Mouse (Mus musculus) MEL (cell line): ENCODE data around the gene Pik3c2b. TPM values are rescaled to one million over a fixed set of nuclear protein-coding genes. Genes with fewer than 3 reads are reported as not detected.

Experiments
- DNase-seq: peaks from one replicate; pipeline ENCODE4 v3.0.0; 2011; ENCODE audit warnings: low read depth, low spot score
- H3K27ac ChIP-seq: 2 replicates; pipeline ENCODE4 v1.5.1; 2012; ENCODE audit warnings: low read depth, mild to moderate bottlenecking, control low read depth, low read length, moderate library complexity; ENCODE audit not compliant: control insufficient read depth
- H3K27me3 ChIP-seq, 2 experiments: fragments of 150-350 bp in 1 of 2; sonication (generic) in 1 of 2; 2 replicates each; pipeline ENCODE4 v1.6.1; 2012; ENCODE audit warnings: low read length in 2 of 2, mild to moderate bottlenecking in 2 of 2, improper control_type of control experiment in 1 of 2, moderate library complexity in 1 of 2; ENCODE audit not compliant: insufficient read depth in 2 of 2, control insufficient read depth in 1 of 2
- H3K36me3 ChIP-seq, 2 experiments: 2 replicates each; pipeline ENCODE4 v1.6.1; 2012 to 2014; ENCODE audit warnings: low read length in 2 of 2, improper control_type of control experiment in 1 of 2, inconsistent platforms in 1 of 2, mild to moderate bottlenecking in 1 of 2; ENCODE audit not compliant: insufficient read depth in 2 of 2, control insufficient read depth in 1 of 2
- H3K4me1 ChIP-seq, 2 experiments: fragments of 150-350 bp in 1 of 2; sonication (generic) in 1 of 2; 2 replicates each; pipeline ENCODE4 v1.6.1; 2012; ENCODE audit warnings: low read length in 2 of 2, improper control_type of control experiment in 1 of 2, mild to moderate bottlenecking in 1 of 2; ENCODE audit not compliant: insufficient read depth in 2 of 2, control insufficient read depth in 1 of 2
- H3K4me3 ChIP-seq, 2 experiments: fragments of 150-350 bp in 1 of 2; sonication (generic) in 1 of 2; 2 replicates each; pipeline ENCODE4 v1.5.1; 2012; ENCODE audit warnings: low read depth in 2 of 2, low read length in 2 of 2, mild to moderate bottlenecking in 2 of 2, moderate library complexity in 2 of 2, control low read depth in 1 of 2, improper control_type of control experiment in 1 of 2; ENCODE audit not compliant: control insufficient read depth in 1 of 2, insufficient read depth in 1 of 2
- H3K79me2 ChIP-seq: 2 replicates; pipeline ENCODE4 v1.6.1; 2012; ENCODE audit warnings: mild to moderate bottlenecking, low read length, moderate library complexity; ENCODE audit not compliant: control insufficient read depth, poor library complexity, insufficient read depth
- H3K9ac ChIP-seq: 2 replicates; pipeline ENCODE4 v1.6.1; 2012; ENCODE audit warnings: low read depth, mild to moderate bottlenecking, control low read depth, low read length, moderate library complexity; ENCODE audit not compliant: control insufficient read depth, poor library complexity, severe bottlenecking
- H3K9me3 ChIP-seq: fragments of 150-350 bp; sonication (generic); replicated peaks from 2 replicates; pipeline ENCODE4 v1.6.1; 2012; ENCODE audit warnings: mild to moderate bottlenecking, low read length, improper control_type of control experiment, moderate library complexity; ENCODE audit not compliant: insufficient read depth
- CHD1 ChIP-seq: IDR thresholded peaks from 2 replicates; pipeline ENCODE4 v1.6.1; 2012; ENCODE audit warnings: low read depth, mild to moderate bottlenecking, inconsistent platforms, low read length, improper control_type of control experiment
- CTCF ChIP-seq, 3 experiments: IDR thresholded peaks in 2 of 3; conservative IDR thresholded peaks in 1 of 3; 2 replicates each; pipeline ENCODE4 v1.5.1; 2011 to 2012; ENCODE audit warnings: low read length in 3 of 3, low read depth in 2 of 3, mild to moderate bottlenecking in 2 of 3, improper control_type of control experiment in 1 of 3, inconsistent platforms in 1 of 3, mixed read lengths in 1 of 3, moderate library complexity in 1 of 3; ENCODE audit not compliant: control insufficient read depth in 1 of 3, insufficient read depth in 1 of 3, poor library complexity in 1 of 3, severe bottlenecking in 1 of 3
- ELF1 ChIP-seq: IDR thresholded peaks from 2 replicates; pipeline ENCODE4 v1.6.1; 2014; ENCODE audit warnings: low read depth, mild to moderate bottlenecking, inconsistent platforms, low read length, improper control_type of control experiment, moderate library complexity
- EP300 ChIP-seq, 2 experiments: IDR thresholded peaks; 2 replicates each; pipeline ENCODE4 v1.6.1; 2011; ENCODE audit warnings: improper control_type of control experiment in 2 of 2, low read length in 2 of 2, low read depth in 1 of 2, mild to moderate bottlenecking in 1 of 2
- ETS1 ChIP-seq: IDR thresholded peaks from 2 replicates; pipeline ENCODE4 v1.6.1; 2012; ENCODE audit warnings: low read depth, mild to moderate bottlenecking, inconsistent platforms, low read length, improper control_type of control experiment, moderate library complexity
- GABPA ChIP-seq: IDR thresholded peaks from 2 replicates; pipeline ENCODE4 v1.6.1; 2012; ENCODE audit warnings: low read depth, mild to moderate bottlenecking, inconsistent platforms, low read length, improper control_type of control experiment, moderate library complexity
- GATA1 ChIP-seq: IDR thresholded peaks from 2 replicates; pipeline ENCODE4 v1.6.1; 2011; ENCODE audit warnings: low read depth, low read length, improper control_type of control experiment
- HCFC1 ChIP-seq: IDR thresholded peaks from 2 replicates; pipeline ENCODE4 v1.6.1; 2012; ENCODE audit warnings: low read depth, mild to moderate bottlenecking, inconsistent platforms, low read length, improper control_type of control experiment, moderate library complexity
- MAFK ChIP-seq: IDR thresholded peaks from 2 replicates; pipeline ENCODE4 v1.6.1; 2011; ENCODE audit warnings: low read depth, mild to moderate bottlenecking, low read length, improper control_type of control experiment, borderline replicate concordance
- MAX ChIP-seq: IDR thresholded peaks from 2 replicates; pipeline ENCODE4 v1.6.1; 2011; ENCODE audit warnings: low read length, improper control_type of control experiment
- MXI1 ChIP-seq: IDR thresholded peaks from 2 replicates; pipeline ENCODE4 v1.6.1; 2011; ENCODE audit warnings: mild to moderate bottlenecking, low read depth, low read length, improper control_type of control experiment
- MYC ChIP-seq: IDR thresholded peaks from 2 replicates; pipeline ENCODE4 v1.6.1; 2011; ENCODE audit warnings: low read depth, mild to moderate bottlenecking, low read length, improper control_type of control experiment, moderate library complexity
- NELFE ChIP-seq: IDR thresholded peaks from 2 replicates; pipeline ENCODE4 v1.6.1; 2011; ENCODE audit warnings: low read depth, low read length, improper control_type of control experiment
- NRF1 ChIP-seq: IDR thresholded peaks from 2 replicates; pipeline ENCODE4 v1.6.1; 2014; ENCODE audit warnings: low read depth, mild to moderate bottlenecking, inconsistent platforms, low read length, improper control_type of control experiment, moderate library complexity; ENCODE audit not compliant: poor library complexity, insufficient read depth, severe bottlenecking
- POLR2A ChIP-seq, 2 experiments: IDR thresholded peaks; 2 replicates each; pipeline ENCODE4 v1.6.1; 2011 to 2012; ENCODE audit warnings: low read length in 2 of 2, mild to moderate bottlenecking in 2 of 2, control low read depth in 1 of 2, improper control_type of control experiment in 1 of 2, low read depth in 1 of 2, moderate library complexity in 1 of 2; ENCODE audit not compliant: control insufficient read depth in 1 of 2, insufficient read depth in 1 of 2, poor library complexity in 1 of 2
- POLR2AphosphoS5 ChIP-seq: IDR thresholded peaks from 2 replicates; pipeline ENCODE4 v1.6.1; 2012; ENCODE audit warnings: low read depth, borderline replicate concordance, mild to moderate bottlenecking, inconsistent platforms, low read length, moderate library complexity, mixed read lengths
- RCOR1 ChIP-seq: IDR thresholded peaks from 2 replicates; pipeline ENCODE4 v1.6.1; 2012; ENCODE audit warnings: low read depth, mild to moderate bottlenecking, inconsistent platforms, low read length, improper control_type of control experiment
- SIN3A ChIP-seq: IDR thresholded peaks from 2 replicates; pipeline ENCODE4 v1.6.1; 2012; ENCODE audit warnings: low read length, improper control_type of control experiment, inconsistent platforms
- TAL1 ChIP-seq: IDR thresholded peaks from 2 replicates; pipeline ENCODE4 v1.6.1; 2012; ENCODE audit warnings: mild to moderate bottlenecking, inconsistent platforms, low read length, moderate library complexity, mixed read lengths
- TBP ChIP-seq: IDR thresholded peaks from 2 replicates; pipeline ENCODE4 v1.8.0; 2011; ENCODE audit warnings: low read depth, low read length, improper control_type of control experiment
- TCF12 ChIP-seq: IDR thresholded peaks from 2 replicates; pipeline ENCODE4 v1.6.1; 2014; ENCODE audit warnings: low read depth, mild to moderate bottlenecking, inconsistent platforms, low read length, improper control_type of control experiment, moderate library complexity
- UBTF ChIP-seq: IDR thresholded peaks from 2 replicates; pipeline ENCODE4 v1.6.1; 2012; ENCODE audit warnings: low read depth, mild to moderate bottlenecking, inconsistent platforms, low read length, improper control_type of control experiment, moderate library complexity, borderline replicate concordance; ENCODE audit not compliant: insufficient read depth
- ZKSCAN1 ChIP-seq: IDR thresholded peaks from 2 replicates; pipeline ENCODE4 v1.6.1; 2012; ENCODE audit warnings: low read depth, mild to moderate bottlenecking, inconsistent platforms, low read length, improper control_type of control experiment, moderate library complexity
- ZMIZ1 ChIP-seq: IDR thresholded peaks from 2 replicates; pipeline ENCODE4 v1.6.1; 2012; ENCODE audit warnings: low read depth, mild to moderate bottlenecking, inconsistent platforms, low read length, improper control_type of control experiment, moderate library complexity
- ZNF384 ChIP-seq: IDR thresholded peaks from 2 replicates; pipeline ENCODE4 v1.6.1; 2012; ENCODE audit warnings: low read depth, mild to moderate bottlenecking, inconsistent platforms, low read length, improper control_type of control experiment
- polyA plus RNA-seq, 2 experiments: library from polyadenylated mRNA; stranded (reverse) in 1 of 2; unstranded in 1 of 2; fragments of >175 nt in 1 of 2; fragments of >200 nt in 1 of 2; gene quantifications; 2 replicates each; pipeline versions ENCODE4 v1.2.1 to v1.2.4; 2012; ENCODE audit warnings: low replicate concordance in 2 of 2, low read depth in 1 of 2; ENCODE audit not compliant: insufficient read length in 2 of 2, insufficient read depth in 1 of 2, missing spikeins in 1 of 2
- total RNA-seq: library from RNA; depleted of rRNA; stranded (reverse); fragments of 300-350 nt; gene quantifications from 2 replicates; pipeline ENCODE4 v1.2.3, GENCODE M21; 2012

The Pik3c2b gene
- total and polyA plus RNA-seq, 3 experiments = 2.9 to 3.2 TPM; not detected in 1

DNA sequence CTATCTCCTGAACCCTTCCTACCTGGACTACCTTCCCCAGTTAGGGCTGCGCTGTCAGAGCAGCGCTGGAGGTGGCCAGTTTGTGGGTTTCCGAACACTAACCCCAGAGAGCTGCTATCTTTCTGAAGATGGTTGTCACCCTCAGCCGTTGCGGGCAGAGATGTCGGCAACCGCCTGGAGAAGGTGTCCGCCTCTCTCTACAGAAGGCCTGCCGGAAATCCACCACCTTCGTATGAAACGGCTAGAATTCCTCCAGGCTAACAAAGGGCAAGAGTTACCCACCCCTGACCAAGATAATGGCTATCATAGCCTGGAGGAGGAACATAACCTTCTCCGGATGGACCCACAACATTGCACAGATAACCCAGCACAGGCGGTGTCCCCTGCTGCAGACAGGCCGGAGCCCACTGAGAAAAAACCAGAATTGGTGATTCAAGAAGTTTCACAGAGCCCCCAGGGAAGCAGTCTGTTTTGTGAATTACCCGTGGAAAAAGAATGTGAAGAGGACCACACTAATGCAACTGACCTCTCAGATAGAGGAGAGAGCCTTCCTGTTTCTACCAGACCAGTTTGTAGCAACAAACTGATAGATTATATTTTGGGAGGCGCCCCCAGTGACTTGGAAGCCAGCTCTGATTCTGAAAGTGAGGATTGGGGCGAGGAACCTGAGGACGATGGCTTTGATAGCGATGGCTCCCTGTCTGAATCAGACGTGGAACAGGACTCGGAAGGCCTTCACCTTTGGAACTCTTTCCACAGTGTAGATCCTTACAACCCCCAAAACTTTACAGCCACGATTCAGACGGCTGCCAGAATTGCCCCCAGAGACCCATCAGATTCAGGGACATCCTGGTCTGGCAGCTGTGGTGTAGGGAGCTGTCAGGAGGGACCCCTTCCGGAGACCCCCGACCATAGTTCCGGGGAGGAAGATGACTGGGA, 87.2 kb downstream of the Pik3c2b start (continued):
- 0 out of 2 replicates have a peak, but pooled peaks have one; percentile 48 for TF ChIP-seq UBTF
- no peak for TF ChIP-seq GABPA
- no peak for TF ChIP-seq RCOR1
- 0 out of 2 replicates have a peak, but pooled peaks have one; percentile 6 for TF ChIP-seq ELF1
- no peak for TF ChIP-seq POLR2AphosphoS5

DNA sequence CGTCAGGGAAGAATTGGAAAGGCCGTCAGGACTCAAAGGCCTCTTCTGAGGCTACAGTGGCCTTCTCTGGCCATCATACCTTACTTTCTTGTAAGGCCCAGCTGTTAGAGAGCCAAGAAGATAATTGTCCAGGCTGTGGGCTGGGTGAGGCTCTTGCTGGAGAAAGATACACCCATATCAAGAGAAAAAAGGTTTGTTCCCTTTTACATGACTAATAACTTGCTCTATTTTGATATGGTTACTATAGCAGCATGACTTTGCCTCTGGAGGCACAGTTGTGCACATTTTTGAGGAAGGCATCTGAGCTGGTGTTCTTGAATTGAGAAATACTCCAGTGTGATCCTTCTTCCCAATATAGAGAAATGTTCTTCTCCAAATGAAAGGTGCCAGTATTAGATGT, 88.0 kb downstream of the Pik3c2b start:
- Histone ChIP-seq H3K36me3 (peaks cover 28 to 31% of the 10 kb centered on the region in 2 experiments), H3K4me1 (peaks cover 4 to 10% of the 10 kb centered on the region in 2 experiments; a peak in 3 of 4 replicates), H3K79me2 (peaks cover 74% of the 10 kb centered on the region), H3K27ac (peak overlapping the region; percentile 79), H3K9ac (peak overlapping the region; percentile 97), H3K27me3 (no peaks in the 10 kb centered on the region), H3K9me3 (no peaks in the 10 kb centered on the region), H3K4me3 (peak overlapping the region; percentile 84 to 94)
- TF ChIP-seq ZKSCAN1 (no peak), POLR2A (IDR thresholded peaks at IDR 0.05; ENCODE audit: control insufficient read depth in 1 of 2, insufficient read depth in 1 of 2, low read depth in 1 of 2, low read length in 2 of 2, poor library complexity in 1 of 2) (peak in 1 of 2 experiments; percentile 44; a peak in 2 of 4 replicates), MXI1 (peak; percentile 98), EP300 (IDR thresholded peaks at IDR 0.05; ENCODE audit: low read depth in 1 of 2, low read length in 2 of 2) (peak; percentile 92 to 94), CTCF (IDR thresholded peaks at IDR 0.05 in 2 of 3, conservative IDR thresholded peaks at IDR 0.05 in 1 of 3; ENCODE audit: control insufficient read depth in 1 of 3, insufficient read depth in 1 of 3, low read depth in 2 of 3, low read length in 3 of 3, poor library complexity in 1 of 3, severe bottlenecking in 1 of 3) (no peak), HCFC1 (0 out of 2 replicates have a peak, but pooled peaks have one; percentile 24), ZNF384 (peak; percentile 62; the same call in 1 of the 2 replicates), NELFE (0 out of 2 replicates have a peak, but pooled peaks have one; percentile 9), MAFK (no peak), NRF1 (no peak), ETS1 (peak; percentile 98), MYC (peak; percentile 46; the same call in 1 of the 2 replicates), GABPA (no peak), CHD1 (no peak), TAL1 (peak; percentile 93), GATA1 (peak; percentile 95), ZMIZ1 (no peak), MAX (peak; percentile 73), SIN3A (peak; percentile 99), TBP (peak; percentile 80), TCF12 (peak; percentile 94)
- peak; percentile 91 for DNase-seq
